Mouse (Mus musculus): ENCODE data around the gene Plin5.

- no peak for TF ChIP-seq CTCF (conservative IDR thresholded peaks at IDR 0.05; ENCODE audit: low read length)
- TF ChIP-seq NANOG (IDR thresholded peaks at IDR 0.05; ENCODE audit: borderline replicate concordance, low read length), result no peak
- no peak for TF ChIP-seq POU5F1 (IDR thresholded peaks at IDR 0.05; ENCODE audit: borderline replicate concordance, low read length)
These were observed 24.6 kb upstream of the Plin5 start for GRCm38 (mm10) chr17:56141702-56142605.

All from E14TG2a.4 (cell line).